Mouse (Mus musculus) heart, adult 11 months (tissue): ENCODE results near the gene Gm6176.
"Not testable (repeated sequence)": the region's sequence is repeated elsewhere in the genome, so short reads cannot be mapped to it uniquely, and the experiment has no call there.

Source experiments
- DNase-seq: peaks from one replicate; pipeline ENCODE4 v3.0.0; 2022

Gm6176 gene

DNA sequence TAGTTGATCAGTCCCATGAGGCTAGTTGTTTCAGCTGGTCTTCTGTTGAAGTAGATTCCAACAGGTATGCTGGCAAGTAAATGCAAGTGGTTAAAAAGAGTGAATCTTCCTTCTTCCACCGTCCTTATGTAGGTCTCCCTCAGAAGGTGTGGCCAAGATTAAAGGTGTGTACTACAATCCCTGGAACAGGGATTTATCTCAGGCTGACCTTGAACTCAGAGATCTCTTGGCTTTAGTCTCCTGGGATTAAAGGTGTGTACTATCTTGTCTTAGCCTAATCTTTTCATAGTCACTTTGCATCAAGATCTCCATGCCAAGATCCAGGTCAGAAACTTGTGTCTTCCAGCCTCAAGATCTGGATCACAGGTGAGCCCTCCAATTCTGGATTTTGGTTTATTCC is at the start of gene Gm6176:
Gene Gm6176, minus strand, starts transcription at position 101 of the 400 bp plus-strand sequence.
- DNase-seq = not testable (repeated sequence)

DNA sequence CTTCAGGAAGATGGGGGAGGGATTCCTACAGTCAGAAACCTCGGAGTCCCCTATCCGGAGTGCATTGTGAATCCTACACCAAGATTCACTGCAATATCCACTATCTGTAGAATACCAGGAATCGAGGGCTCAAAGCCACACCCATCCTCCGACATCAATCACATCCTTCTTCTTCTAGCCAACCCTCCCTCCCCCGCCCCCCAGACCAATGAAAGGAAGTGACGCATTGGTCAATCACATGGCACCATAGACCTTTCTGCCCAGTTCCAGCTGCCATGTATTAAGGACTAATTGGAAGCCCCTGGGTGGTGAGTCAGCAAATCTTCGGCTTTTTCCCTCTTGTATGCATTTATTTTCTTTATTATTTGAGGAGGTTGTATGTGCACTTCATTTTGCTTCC is 12.7 kb upstream of the Gm6176 start, which contains the start of gene Vmn1r139:
Gene Vmn1r139, plus strand, starts transcription at position 301 of the 400 bp plus-strand sequence.
- not testable (repeated sequence) for DNase-seq

DNA sequence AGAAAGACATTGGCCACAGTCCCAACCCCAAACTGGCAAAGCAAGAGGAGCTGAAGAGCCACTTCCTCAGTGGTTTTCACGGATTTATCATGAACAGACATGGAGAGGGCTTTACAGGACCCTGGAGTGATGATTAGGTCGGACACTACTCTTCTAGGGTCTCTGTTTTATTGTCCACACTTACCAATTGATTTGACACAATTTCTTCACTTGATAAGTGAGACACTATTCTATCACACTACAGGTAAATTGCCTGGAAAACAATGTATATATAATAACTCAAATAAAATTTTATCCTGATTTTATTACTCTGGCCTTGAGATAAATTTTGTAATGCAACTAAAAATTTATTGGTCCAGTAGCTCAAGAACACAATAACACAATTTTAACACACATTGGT is 27.3 kb downstream of the Gm6176 start, which contains the start of gene Vmn1r138:
Gene Vmn1r138, minus strand, starts transcription at position 101 of the 400 bp plus-strand sequence.
- not testable (repeated sequence) for DNase-seq
